Mouse (Mus musculus): Measurements from ENCODE around the gene Timp2.

Timp2 gene

GRCm38 (mm10) chr11:118289999-118290889 is 65.3 kb downstream of the Timp2 start, which contains the start of gene Usp36:
Gene Usp36, minus strand, starts transcription at chr11:118290244.
- in situ Hi-C loops (cut with MboI): no loop called here

GRCm38 (mm10) chr11:118289562-118289961 is 66.0 kb downstream of the Timp2 start:
- in situ Hi-C loops (cut with MboI): no loop called here

- in situ Hi-C loops (cut with MboI): no loop called here
These were observed 66.5 kb downstream of the Timp2 start for GRCm38 (mm10) chr11:118289037-118289511.

- in situ Hi-C loops (cut with MboI): no loop called here
These were observed 68.0 kb downstream of the Timp2 start for GRCm38 (mm10) chr11:118287573-118287972.

- in situ Hi-C loops (cut with MboI): no loop called here
These were observed 69.1 kb downstream of the Timp2 start for GRCm38 (mm10) chr11:118286434-118286833.

- in situ Hi-C loops (cut with MboI): no loop called here
These were observed 69.7 kb downstream of the Timp2 start for GRCm38 (mm10) chr11:118285791-118286190.

- in situ Hi-C loops (cut with MboI): no loop called here
These were observed 75.3 kb downstream of the Timp2 start for GRCm38 (mm10) chr11:118280218-118280617.

GRCm38 (mm10) chr11:118276328-118276727 is 79.2 kb downstream of the Timp2 start:
- in situ Hi-C loops (cut with MboI): no loop called here

- in situ Hi-C loops (cut with MboI): no loop called here
These were observed 80.4 kb downstream of the Timp2 start for GRCm38 (mm10) chr11:118275092-118275491.

GRCm38 (mm10) chr11:118269827-118270226 is 85.7 kb downstream of the Timp2 start:
- in situ Hi-C loops (cut with MboI): no loop called here

GRCm38 (mm10) chr11:118266666-118267046 is 88.9 kb downstream of the Timp2 start:
- in situ Hi-C loops (cut with MboI): no loop called here

- in situ Hi-C loops (cut with MboI): no loop called here
These were observed 89.4 kb downstream of the Timp2 start for GRCm38 (mm10) chr11:118266044-118266665.

- in situ Hi-C loops (cut with MboI): no loop called here
These were observed 89.9 kb downstream of the Timp2 start for GRCm38 (mm10) chr11:118265621-118266020.

- in situ Hi-C loops (cut with MboI): no loop called here
These were observed 92.4 kb downstream of the Timp2 start for GRCm38 (mm10) chr11:118263146-118263545.

- in situ Hi-C loops (cut with MboI): no loop called here
These were observed 95.5 kb downstream of the Timp2 start for GRCm38 (mm10) chr11:118260081-118260480.

GRCm38 (mm10) chr11:118259580-118259979 is 96.0 kb downstream of the Timp2 start:
- in situ Hi-C loops (cut with MboI): no loop called here

GRCm38 (mm10) chr11:118256371-118256770 is 99.2 kb downstream of the Timp2 start:
- in situ Hi-C loops (cut with MboI): no loop called here

- in situ Hi-C loops (cut with MboI): no loop called here
These were observed 101.2 kb downstream of the Timp2 start for GRCm38 (mm10) chr11:118254159-118254951.

GRCm38 (mm10) chr11:118253447-118254158 is 101.9 kb downstream of the Timp2 start:
- in situ Hi-C loops (cut with MboI): no loop called here

All from mature B cell (primary cell).